Mouse (Mus musculus): ENCODE measurements at regions not wholly inside any gene's neighbourhood (a gene's known extent, or its start where the extent isn't known, plus 50 kb on each side); places are given as distances from the start of the nearest gene placed in this dataset.

- DNase-seq (ENCODE audit: low spot score in 2 of 2), result peak; percentile 77 to 82
Observed at GRCm38 (mm10) chr2:144172100-144172770, 98.2 kb upstream of the Mgme1 start.

GRCm38 (mm10) chr2:144173358-144174106, 96.9 kb upstream of the Mgme1 start:
- DNase-seq (ENCODE audit: low spot score in 2 of 2), result no peak

GRCm38 (mm10) chr2:144174366-144175035, 96.0 kb upstream of the Mgme1 start:
- no peak for DNase-seq (ENCODE audit: low spot score in 2 of 2)

DNA sequence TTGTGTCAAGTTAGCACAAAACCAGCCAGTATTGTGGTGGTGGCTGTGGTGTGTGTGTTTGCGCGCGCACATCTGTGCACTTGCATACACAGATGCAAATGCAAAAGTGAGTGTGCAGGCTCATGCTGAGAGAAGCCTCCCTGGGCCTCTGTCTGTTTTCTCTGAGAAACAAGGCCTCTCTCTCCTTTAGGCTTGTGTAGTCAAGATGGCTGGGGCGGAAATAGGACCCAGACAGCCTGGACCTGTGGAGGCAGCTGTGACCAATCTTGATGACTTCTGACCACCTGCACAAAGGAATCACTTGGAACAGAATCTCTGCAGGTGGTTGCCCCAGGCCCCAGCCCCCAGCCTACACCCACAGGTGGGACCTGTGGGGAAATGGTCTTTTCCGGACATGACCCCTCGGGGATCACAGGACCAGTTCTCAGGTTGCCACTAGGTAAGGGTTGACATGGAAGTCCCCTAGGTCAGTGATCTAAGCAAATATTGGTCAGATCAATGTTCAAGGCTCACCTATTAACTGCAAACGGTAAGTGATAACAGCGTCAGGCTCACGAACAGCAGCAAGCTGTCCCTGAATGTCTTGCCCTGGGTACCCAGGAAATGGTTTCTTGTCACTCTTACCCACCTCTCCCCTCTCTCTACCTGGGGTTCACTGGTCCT, 93.8 kb upstream of the Mgme1 start:
- no peak for DNase-seq (ENCODE audit: low spot score in 2 of 2)

DNA sequence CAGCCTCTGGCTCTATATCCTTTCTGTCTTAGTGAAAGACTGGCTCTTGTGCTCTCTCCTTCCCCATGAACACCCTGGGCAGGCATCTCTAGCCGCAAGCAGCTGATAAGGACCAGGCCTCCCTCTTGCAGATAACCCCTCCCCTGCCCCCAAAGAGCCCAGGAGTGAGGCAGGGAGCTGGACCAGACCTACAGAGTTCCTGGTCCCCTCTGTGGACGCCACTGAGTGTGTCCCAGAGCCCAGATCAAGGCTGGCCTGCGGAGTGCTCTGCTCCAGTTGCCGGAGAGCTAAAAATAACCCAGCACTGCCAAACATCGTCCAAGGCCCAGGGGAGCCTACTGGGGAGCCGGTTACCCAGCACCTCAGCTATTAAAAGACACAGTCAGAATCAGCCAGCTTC, 93.2 kb upstream of the Mgme1 start:
- no peak for DNase-seq (ENCODE audit: low spot score in 2 of 2)

DNA sequence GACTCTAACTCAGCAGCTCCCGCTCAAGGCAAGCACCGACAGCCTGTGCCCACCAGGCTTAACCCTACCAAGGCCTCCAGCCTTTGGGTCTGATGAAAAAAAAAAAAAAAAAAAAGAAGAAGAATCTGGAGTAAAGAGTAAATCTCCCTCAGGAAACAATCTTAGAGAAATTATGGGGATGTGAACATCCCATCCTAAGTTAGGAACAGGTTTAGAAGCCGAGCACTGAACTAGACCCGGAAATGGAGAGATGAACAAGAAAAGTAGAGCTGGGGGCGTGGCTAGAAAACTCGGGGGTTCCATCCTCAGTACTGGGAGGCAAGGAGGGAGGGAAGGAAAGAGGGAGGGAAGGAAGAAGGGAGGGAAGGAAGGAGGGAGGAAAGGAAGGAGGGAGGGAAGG, 92.5 kb upstream of the Mgme1 start:
- no peak for DNase-seq (ENCODE audit: low spot score in 2 of 2)

GRCm38 (mm10) chr2:144182108-144182507, 88.4 kb upstream of the Mgme1 start:
- DNase-seq (ENCODE audit: low spot score in 2 of 2), result no peak

- DNase-seq (ENCODE audit: low spot score in 2 of 2), result no peak
Observed at GRCm38 (mm10) chr2:144182542-144182941, 87.9 kb upstream of the Mgme1 start.

DNA sequence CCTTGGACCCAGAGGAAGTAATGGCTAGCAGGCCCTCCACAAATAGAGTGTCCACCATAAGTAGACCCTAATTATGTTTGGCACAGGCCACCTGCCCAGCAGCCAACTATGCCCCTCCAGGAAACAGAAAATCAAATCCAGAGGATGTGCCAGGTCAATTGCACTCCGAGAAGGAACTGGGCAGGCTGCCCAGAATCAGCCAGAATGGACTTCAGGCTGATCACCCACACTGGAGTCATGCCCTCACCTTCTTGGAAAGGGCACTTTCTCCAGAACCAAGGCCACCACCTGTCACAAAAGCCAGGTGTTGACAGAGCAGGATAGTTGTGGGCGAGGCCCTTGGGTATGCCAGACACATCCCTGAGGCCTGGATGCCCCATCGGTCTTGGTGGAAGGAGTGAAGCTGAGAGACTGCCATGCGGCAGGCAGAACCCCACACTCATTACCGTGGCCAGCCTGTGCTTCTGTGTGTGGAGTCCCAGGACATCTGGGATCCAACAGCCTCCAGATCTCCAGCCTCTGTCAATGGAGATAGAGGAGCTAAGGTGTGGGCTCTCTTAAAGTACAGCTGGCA, 87.0 kb upstream of the Mgme1 start:
- DNase-seq (ENCODE audit: low spot score in 2 of 2), result no peak

GRCm38 (mm10) chr2:144185175-144185574, 85.3 kb upstream of the Mgme1 start:
- no peak for DNase-seq (ENCODE audit: low spot score in 2 of 2)

DNA sequence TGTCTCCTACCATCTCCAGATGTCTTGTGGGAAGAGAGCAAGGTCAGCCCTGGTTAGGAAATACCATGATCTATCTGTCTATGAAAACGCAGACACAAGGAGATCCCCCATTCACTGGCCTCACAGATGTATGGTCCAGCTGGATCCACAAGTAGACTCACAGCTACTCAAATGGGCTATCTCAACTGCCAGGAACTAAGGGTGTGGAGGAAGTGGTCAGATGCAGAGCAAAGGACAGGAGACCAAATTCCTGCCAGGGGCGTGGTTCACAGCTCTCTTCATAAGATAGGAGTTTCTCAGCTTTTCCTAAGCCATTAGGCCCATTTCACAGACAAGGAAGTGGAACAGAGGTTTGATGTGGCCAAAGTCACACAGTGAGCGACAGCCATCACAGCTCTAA, 84.0 kb upstream of the Mgme1 start:
- DNase-seq (ENCODE audit: low spot score in 2 of 2), result no peak

- no peak for DNase-seq (ENCODE audit: low spot score in 2 of 2)
Observed at GRCm38 (mm10) chr2:144188076-144188475, 82.4 kb upstream of the Mgme1 start.

DNA sequence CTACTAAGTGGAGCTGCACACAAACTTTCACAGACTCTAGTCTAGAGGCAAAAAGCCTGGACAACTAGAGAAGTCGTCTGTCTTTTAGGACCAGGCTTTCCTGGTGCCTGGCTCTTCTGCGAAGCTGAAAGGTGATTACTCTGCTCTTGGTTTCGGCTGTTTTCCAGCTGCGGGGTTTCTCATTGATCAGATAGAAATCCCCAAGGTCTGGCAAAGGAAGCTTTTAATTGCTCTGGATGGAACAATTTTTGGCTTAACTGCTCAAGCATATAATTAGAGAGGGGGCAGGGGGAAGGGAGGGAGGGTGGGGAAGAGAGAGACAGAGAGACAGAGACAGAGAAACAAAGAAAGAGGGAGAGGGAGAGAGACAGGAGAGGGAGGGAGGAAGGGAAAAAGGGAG, 82.0 kb upstream of the Mgme1 start:
- DNase-seq (ENCODE audit: low spot score in 2 of 2), result no peak

DNA sequence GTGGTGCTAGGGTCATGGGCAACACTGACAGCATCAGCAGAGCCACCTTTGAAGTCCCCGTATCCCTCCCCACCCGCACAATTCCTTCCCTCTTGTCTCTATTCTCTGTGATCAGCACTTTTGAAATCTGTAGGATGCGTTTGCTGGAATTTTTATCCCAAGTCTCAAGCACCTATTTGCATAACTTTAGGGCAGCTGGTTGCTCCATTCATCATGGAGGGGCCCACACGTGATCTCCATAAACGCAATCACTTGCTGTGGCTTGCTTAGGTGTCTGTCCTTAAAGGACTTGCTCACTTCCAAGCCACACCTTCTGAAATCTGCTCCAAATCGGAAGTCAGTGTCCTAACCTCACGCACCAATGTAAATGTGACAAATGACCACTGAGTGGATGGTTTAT, 80.7 kb upstream of the Mgme1 start:
- no peak for DNase-seq (ENCODE audit: low spot score in 2 of 2)

DNA sequence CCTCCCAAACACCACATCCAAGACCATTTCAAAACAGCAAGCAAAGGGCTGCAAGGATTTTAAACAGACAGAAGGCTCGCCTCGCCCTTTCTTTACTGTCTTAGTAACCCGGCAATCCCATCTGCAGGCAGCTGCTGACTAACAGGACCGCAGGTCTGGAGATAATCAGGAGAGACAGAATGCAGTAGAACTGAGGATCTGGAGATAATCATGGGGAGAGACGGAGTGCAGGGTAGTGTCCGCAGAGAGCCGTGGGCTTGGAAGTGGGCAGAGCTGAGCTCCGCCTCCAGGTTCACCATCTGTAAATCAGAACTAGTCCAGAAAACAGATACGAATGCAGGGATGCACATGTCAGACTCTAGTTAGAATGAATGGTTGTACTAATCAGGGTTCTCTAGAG, 79.4 kb upstream of the Mgme1 start:
- DNase-seq (ENCODE audit: low spot score in 2 of 2), result no peak

- no peak for DNase-seq (ENCODE audit: low spot score in 2 of 2)
Observed at GRCm38 (mm10) chr2:144191707-144192106, 78.8 kb upstream of the Mgme1 start.

- no peak for DNase-seq (ENCODE audit: low spot score in 2 of 2)
Observed at GRCm38 (mm10) chr2:144192428-144192827, 78.0 kb upstream of the Mgme1 start.

DNA sequence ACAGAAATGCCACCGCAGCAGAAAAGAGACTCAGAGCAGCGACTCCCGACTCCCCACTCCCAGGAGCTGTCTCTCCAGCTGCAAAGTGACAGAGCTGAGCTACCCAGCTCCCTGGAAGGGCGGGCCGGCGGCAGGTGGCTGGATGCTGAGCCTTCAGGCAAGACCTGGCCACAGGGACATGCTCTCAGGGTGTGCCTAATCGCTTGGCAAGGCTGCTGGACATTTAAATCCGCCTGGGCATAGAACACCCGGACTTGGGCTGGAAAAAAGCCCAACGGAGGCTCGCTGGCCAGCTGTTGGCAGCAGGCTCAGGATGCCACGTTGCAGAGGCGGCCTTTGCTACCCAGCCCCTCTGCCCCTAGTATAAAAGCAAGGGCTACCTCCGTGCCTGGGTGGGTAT, 74.6 kb upstream of the Mgme1 start:
- DNase-seq (ENCODE audit: low spot score in 2 of 2), result no peak

DNA sequence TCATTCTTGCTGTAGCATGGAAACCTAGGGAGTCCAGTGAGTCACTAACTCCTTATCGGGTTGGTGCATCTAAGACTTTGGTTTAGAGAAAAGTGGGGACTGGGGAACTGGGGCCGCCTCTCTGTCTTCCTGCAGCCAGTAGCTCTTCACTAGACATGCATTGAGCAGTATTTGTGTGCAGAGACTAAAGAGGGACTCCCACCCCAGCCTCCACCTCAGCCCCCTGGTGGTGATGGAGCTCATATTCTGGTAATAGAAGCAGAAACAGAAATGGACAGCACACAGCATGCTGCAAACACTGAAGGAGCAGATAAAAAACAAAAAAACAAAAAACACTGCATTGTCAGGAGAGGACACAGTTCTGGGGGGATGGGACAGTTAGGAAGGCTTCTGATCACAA, 73.3 kb upstream of the Mgme1 start:
- DNase-seq (ENCODE audit: low spot score in 2 of 2), result no peak

DNA sequence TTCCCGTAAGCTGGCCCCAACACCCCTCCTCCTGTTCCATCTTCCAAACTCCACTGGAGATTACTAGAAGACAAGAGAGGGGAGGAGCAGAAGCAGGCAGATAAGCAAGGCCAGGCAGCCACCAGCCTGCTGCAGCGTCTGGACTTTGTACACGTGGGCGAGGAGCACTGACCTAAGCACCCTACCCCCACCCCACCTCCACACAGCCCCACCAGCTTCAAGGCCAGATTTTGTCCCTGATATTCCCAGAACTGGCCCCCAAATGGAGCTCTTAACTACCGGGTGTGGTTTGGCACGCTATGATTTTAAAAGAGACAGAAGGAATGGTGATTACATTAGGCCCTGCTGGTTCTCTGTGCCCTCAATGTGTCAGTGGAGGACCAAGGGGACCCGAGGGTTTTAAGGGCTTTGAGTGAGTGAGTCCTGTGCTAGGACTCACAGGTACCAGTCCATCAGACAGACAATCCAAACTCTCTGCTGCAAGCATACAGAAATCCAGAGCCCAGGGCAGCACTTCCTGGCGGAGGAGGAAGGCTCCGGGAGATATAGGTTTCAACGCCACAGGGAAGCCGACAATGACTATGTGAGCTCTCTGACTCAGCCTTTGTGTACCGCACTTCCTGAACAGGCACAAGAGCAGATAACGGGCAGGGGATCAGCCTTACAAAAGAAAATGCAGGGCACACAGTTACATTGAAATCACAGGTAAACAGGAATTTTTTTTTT, 72.0 kb upstream of the Mgme1 start:
- DNase-seq (ENCODE audit: low spot score in 2 of 2), result no peak
